ENCODE assay signal across 18 mouse cellular contexts in genomic region chr17:29895566-29895965, GRCm38 (mm10).
DNase-seq lines count a peak whose midpoint lies in the region; ATAC-seq lines count a peak whose summit lies in the region.
"Had no signal": no experiment of that assay in that cellular context is flagged by ENCODE, and none has a peak within 500 bp of the region (broad histone marks: within the 10 kb centered on the region; RNA-seq: fewer than 3 reads in every experiment).

No protein-coding gene starts in this region.

- H3K4me2 ChIP-seq in embryonic facial prominence, embryonic 13.5 days: no peak overlapping the region
- no peak overlapping the region for H3K4me2 ChIP-seq in midbrain, embryonic 12.5 days (replicated peaks)
- no peak overlapping the region for H3K4me2 ChIP-seq in midbrain, embryonic 16.5 days (ENCODE audit: low read length)
- H3K4me2 ChIP-seq: embryonic facial prominence, embryonic 12.5 days; heart, embryonic 11.5 days; heart, embryonic 15.5 days had no signal

- 61% methylated on average over 5 of the region's 5 CpGs for WGBS in embryonic facial prominence, embryonic 13.5 days
- WGBS in embryonic facial prominence, embryonic 10.5 days: 54% methylated on average over 5 of the region's 5 CpGs
- WGBS in midbrain, embryonic 12.5 days: 62% methylated on average over 5 of the region's 5 CpGs
- WGBS in midbrain, embryonic 16.5 days: 68% methylated on average over 5 of the region's 5 CpGs

- DNase-seq in embryonic facial prominence, embryonic 10.5 days (ENCODE audit: low spot score): no peak
- DNase-seq in gastrocnemius, adult 18-20 months (ENCODE audit: low spot score): peak; percentile 71
- no peak for DNase-seq in gastrocnemius, postnatal 4 days (ENCODE audit: low spot score in 2 of 2)
- peak; percentile 46 for DNase-seq in gastrocnemius, postnatal 14 days
- no peak for DNase-seq in cerebellum, postnatal 4 days (ENCODE audit: low spot score in 2 of 2)
- DNase-seq: adrenal gland, adult 8-10 months; cerebellum, adult 2 months; heart, adult 2 months; kidney, adult 18-20 months had no signal

- H3K36me3 ChIP-seq in embryonic facial prominence, embryonic 13.5 days: no peaks in the 10 kb centered on the region
- H3K36me3 ChIP-seq in embryonic facial prominence, embryonic 10.5 days (replicated peaks): no peaks in the 10 kb centered on the region
- no peaks in the 10 kb centered on the region for H3K36me3 ChIP-seq in midbrain, embryonic 12.5 days
- H3K36me3 ChIP-seq in midbrain, embryonic 16.5 days (ENCODE audit: control insufficient read depth, insufficient read depth, low read length): no peaks in the 10 kb centered on the region
- H3K36me3 ChIP-seq: embryonic facial prominence, embryonic 12.5 days; G1E; heart, embryonic 15.5 days had no signal

- H3K27ac ChIP-seq in embryonic facial prominence, embryonic 13.5 days: no peak overlapping the region
- no peak overlapping the region for H3K27ac ChIP-seq in embryonic facial prominence, embryonic 10.5 days (replicated peaks)
- peak overlapping the region; percentile 83 for H3K27ac ChIP-seq in midbrain, embryonic 12.5 days (replicated peaks)
- no peak overlapping the region for H3K27ac ChIP-seq in midbrain, embryonic 16.5 days (ENCODE audit: low read length)
- H3K27ac ChIP-seq: embryonic facial prominence, embryonic 12.5 days; heart, adult 2 months; heart, embryonic 15.5 days; hindbrain, postnatal 0 days had no signal

- H3K9ac ChIP-seq in embryonic facial prominence, embryonic 13.5 days: 0 out of 2 replicates have a peak overlapping the region, but pooled peaks have one; percentile 27
- H3K9ac ChIP-seq in midbrain, embryonic 12.5 days (replicated peaks): no peak overlapping the region
- H3K9ac ChIP-seq in midbrain, embryonic 16.5 days (ENCODE audit: low read depth, low read length): no peak overlapping the region; the same call in 1 of the 2 replicates
- H3K9ac ChIP-seq: embryonic facial prominence, embryonic 12.5 days; heart, embryonic 15.5 days had no signal

- peaks cover 3% of the 10 kb centered on the region; the same call in 1 of the 2 replicates for H3K9me3 ChIP-seq in embryonic facial prominence, embryonic 13.5 days
- H3K9me3 ChIP-seq in embryonic facial prominence, embryonic 10.5 days: 0 out of 2 replicates have a peak, but pooled peaks cover 2% of the 10 kb centered on the region
- H3K9me3 ChIP-seq in midbrain, embryonic 12.5 days: no peaks in the 10 kb centered on the region
- no peaks in the 10 kb centered on the region for H3K9me3 ChIP-seq in midbrain, embryonic 16.5 days (replicated peaks; ENCODE audit: control insufficient read depth, low read length, poor library complexity, severe bottlenecking)
- H3K9me3 ChIP-seq: embryonic facial prominence, embryonic 12.5 days; heart, embryonic 15.5 days had no signal

- peaks cover 16% of the 10 kb centered on the region for H3K4me1 ChIP-seq in embryonic facial prominence, embryonic 13.5 days
- peaks cover 26% of the 10 kb centered on the region for H3K4me1 ChIP-seq in embryonic facial prominence, embryonic 10.5 days
- H3K4me1 ChIP-seq in midbrain, embryonic 12.5 days: peaks cover 27% of the 10 kb centered on the region
- H3K4me1 ChIP-seq in midbrain, embryonic 16.5 days (ENCODE audit: control insufficient read depth, insufficient read depth, low read length): peaks cover 10% of the 10 kb centered on the region; the same call in 1 of the 2 replicates
- H3K4me1 ChIP-seq: heart, embryonic 15.5 days had no signal

- intact Hi-C loops in gastrocnemius, postnatal 14 days (cut with DNase I; ENCODE audit: low total_unique reads): no loop called here

- no peak overlapping the region for H3K4me3 ChIP-seq in embryonic facial prominence, embryonic 13.5 days
- no peak overlapping the region for H3K4me3 ChIP-seq in embryonic facial prominence, embryonic 10.5 days
- H3K4me3 ChIP-seq in midbrain, embryonic 12.5 days: no peak overlapping the region
- no peak overlapping the region for H3K4me3 ChIP-seq in midbrain, embryonic 16.5 days (ENCODE audit: low read depth, low read length)
- H3K4me3 ChIP-seq: embryonic facial prominence, embryonic 12.5 days; heart, adult 2 months; heart, embryonic 15.5 days had no signal

- no peak for ATAC-seq in embryonic facial prominence, embryonic 13.5 days (ENCODE audit: insufficient number of reproducible peaks, insufficient read depth, low FRiP score, low TSS enrichment, low read depth)
- no peak for ATAC-seq in midbrain, embryonic 12.5 days (ENCODE audit: low FRiP score, low read depth)
- no peak for ATAC-seq in midbrain, embryonic 16.5 days
- ATAC-seq: CD4-positive, CD25-positive, alpha-beta regulatory T cell, adult 4 months had no signal

- H3K27me3 ChIP-seq in embryonic facial prominence, embryonic 13.5 days: peaks cover 15% of the 10 kb centered on the region
- peaks cover 30% of the 10 kb centered on the region for H3K27me3 ChIP-seq in embryonic facial prominence, embryonic 10.5 days (replicated peaks; ENCODE audit: low read depth, poor library complexity, severe bottlenecking)
- H3K27me3 ChIP-seq in midbrain, embryonic 12.5 days: peaks cover 27% of the 10 kb centered on the region
- peaks cover 4% of the 10 kb centered on the region; the same call in 1 of the 2 replicates for H3K27me3 ChIP-seq in midbrain, embryonic 16.5 days (ENCODE audit: control insufficient read depth, insufficient read depth, low read depth, low read length)

Comparison
In these comparisons a context has a peak if more than half of its experiments do, and no peak if none do; other contexts are left out.
1. DNase-seq: peak in gastrocnemius, adult 18-20 months (single experiment) and gastrocnemius, postnatal 14 days (single experiment); none in embryonic facial prominence, embryonic 10.5 days (single experiment), gastrocnemius, postnatal 4 days (0 of 2) and cerebellum, postnatal 4 days (0 of 2).